Mouse (Mus musculus): Measurements from ENCODE around the gene Vps54.
"Not testable (repeated sequence)": the region's sequence is repeated elsewhere in the genome, so short reads cannot be mapped to it uniquely, and the experiment has no call there.

Gene Vps54

GRCm38 (mm10) chr11:21239021-21239661, at the start of gene Vps54:
TSS of gene Vps54 (plus strand) at chr11:21239281.
- DNase-seq: peak; percentile 43

- not testable (repeated sequence) for DNase-seq
These were observed 47.3 kb upstream of the Vps54 start for GRCm38 (mm10) chr11:21191821-21192220.

GRCm38 (mm10) chr11:21194851-21195250, 44.2 kb upstream of the Vps54 start:
- no peak for DNase-seq

- no peak for DNase-seq
These were observed 30.0 kb upstream of the Vps54 start for GRCm38 (mm10) chr11:21209046-21209445.

- not testable (repeated sequence) for DNase-seq
These were observed 29.4 kb upstream of the Vps54 start for GRCm38 (mm10) chr11:21209701-21210100.

GRCm38 (mm10) chr11:21217419-21217818, 21.7 kb upstream of the Vps54 start:
- DNase-seq: no peak

GRCm38 (mm10) chr11:21219281-21219680, 19.8 kb upstream of the Vps54 start:
- DNase-seq: no peak

- no peak for DNase-seq
These were observed 19.1 kb upstream of the Vps54 start for GRCm38 (mm10) chr11:21219851-21220587.

GRCm38 (mm10) chr11:21220754-21221153, 18.3 kb upstream of the Vps54 start:
- DNase-seq: no peak

GRCm38 (mm10) chr11:21221396-21221795, 17.7 kb upstream of the Vps54 start:
- DNase-seq: no peak

GRCm38 (mm10) chr11:21222606-21223207, 16.4 kb upstream of the Vps54 start:
- DNase-seq: no peak

- DNase-seq: no peak
These were observed 15.5 kb upstream of the Vps54 start for GRCm38 (mm10) chr11:21223539-21223938.

- no peak for DNase-seq
These were observed 15.0 kb upstream of the Vps54 start for GRCm38 (mm10) chr11:21224041-21224440.

GRCm38 (mm10) chr11:21224446-21224845, 14.6 kb upstream of the Vps54 start:
- DNase-seq: no peak

GRCm38 (mm10) chr11:21224983-21225382, 14.1 kb upstream of the Vps54 start:
- DNase-seq: no peak

GRCm38 (mm10) chr11:21235381-21235780, 3.7 kb upstream of the Vps54 start:
- no peak for DNase-seq

GRCm38 (mm10) chr11:21235821-21236220, 3.3 kb upstream of the Vps54 start:
- no peak for DNase-seq

- DNase-seq: no peak
These were observed 2.1 kb upstream of the Vps54 start for GRCm38 (mm10) chr11:21236996-21237395.

GRCm38 (mm10) chr11:21237474-21238278, 1.4 kb upstream of the Vps54 start:
- no peak for DNase-seq

- DNase-seq: no peak
These were observed 631 bp upstream of the Vps54 start for GRCm38 (mm10) chr11:21238279-21239020.

- no peak for DNase-seq
These were observed 855 bp downstream of the Vps54 start for GRCm38 (mm10) chr11:21239763-21240509.

GRCm38 (mm10) chr11:21241351-21241750, 2.3 kb downstream of the Vps54 start:
- DNase-seq: no peak
